ENCODE assay signal across 8 mouse cellular contexts in genomic region chr16:73530191-73530590, GRCm38 (mm10).
DNase-seq lines count a peak whose midpoint lies in the region; TF ChIP-seq lines count a peak whose summit lies in the region.

No protein-coding gene starts in this region.

- no peak for TF ChIP-seq CTCF in brain, embryonic 14.5 days (IDR thresholded peaks at IDR 0.05; ENCODE audit: borderline replicate concordance, extremely low read depth, insufficient read depth, insufficient read length)

- peak; percentile 4 to 71 for DNase-seq in adrenal gland, adult (ENCODE audit: inconsistent age in 2 of 2, low spot score in 1 of 2)
- no peak for DNase-seq in adrenal gland, adult 18-20 months (ENCODE audit: low spot score in 2 of 2)
- DNase-seq in brain, embryonic 14.5 days (ENCODE audit: low read depth), result peak; percentile 70
- peak; percentile 5 for DNase-seq in kidney, adult 9 months
- peak; percentile 23 for DNase-seq in neural tube, embryonic 10.5 days (ENCODE audit: extremely low spot score, low spot score)
- DNase-seq in Muller cell, postnatal 12 days (ENCODE audit: inconsistent ontology term), result no peak
- no peak for DNase-seq in layer of hippocampus, postnatal 36 days
- no peak for DNase-seq in spleen, postnatal 36 days (ENCODE audit: low spot score in 2 of 2)

- TF ChIP-seq POLR2A in brain, embryonic 14.5 days (IDR thresholded peaks at IDR 0.05; ENCODE audit: borderline replicate concordance, extremely low read depth, insufficient read depth, insufficient read length, poor library complexity, severe bottlenecking), result no peak

Comparison
In these comparisons a context has a peak if more than half of its experiments do, and no peak if none do; other contexts are left out.
1. DNase-seq: peak in adrenal gland, adult (2 of 2), brain, embryonic 14.5 days (single experiment), kidney, adult 9 months (single experiment) and neural tube, embryonic 10.5 days (single experiment); none in adrenal gland, adult 18-20 months (0 of 2), Muller cell, postnatal 12 days (single experiment), layer of hippocampus, postnatal 36 days (0 of 2) and spleen, postnatal 36 days (0 of 2).